Mouse (Mus musculus): ENCODE results near the gene Cdc42ep4. TPM values are rescaled to one million over a fixed set of nuclear protein-coding genes. Genes with fewer than 3 reads are reported as not detected.

Cdc42ep4 gene
- polyA plus RNA-seq, 1 experiment from 2014 or later: 59.7 TPM

DNA sequence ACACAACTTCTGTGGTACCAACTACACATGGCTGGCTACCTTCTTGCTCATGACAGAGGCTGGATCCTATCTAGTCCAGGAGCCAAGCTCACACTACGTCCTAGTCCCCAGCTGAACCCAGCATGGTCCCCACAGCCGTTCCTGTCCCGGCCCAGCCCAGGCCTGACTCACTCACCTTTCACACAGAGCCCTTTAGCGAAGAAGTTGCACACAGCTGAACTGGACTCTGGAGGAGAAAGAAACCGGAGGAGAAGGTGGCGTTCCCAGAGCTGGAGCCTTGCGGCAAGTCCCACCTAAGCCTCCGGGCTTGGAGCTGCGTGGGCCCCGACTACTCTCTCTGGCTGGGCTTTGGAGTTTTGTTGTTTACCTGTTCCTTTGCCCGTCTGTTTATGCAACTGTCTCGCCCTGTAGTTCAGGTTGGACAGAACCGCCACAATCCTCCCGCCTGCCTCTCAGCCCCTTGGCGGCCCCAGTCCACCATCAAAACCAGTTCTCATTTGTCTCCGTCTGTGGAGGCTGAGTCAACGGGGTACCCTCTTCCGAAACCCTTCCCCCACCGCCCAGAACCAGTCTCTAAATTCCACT, 43.0 kb downstream of the Cdc42ep4 start:
- H3K4me3 ChIP-seq (replicated peaks; ENCODE audit: low read length): no peak overlapping the region
- H3K9ac ChIP-seq (ENCODE audit: low read length): peak overlapping the region; percentile 35; the same call in 1 of the 2 replicates
- ATAC-seq (ENCODE audit: insufficient read depth, low FRiP score): peak; percentile 52; the same call in 1 of the 2 replicates
- 48% methylated on average over 19 of the region's 19 CpGs for WGBS
- H3K4me2 ChIP-seq (ENCODE audit: low read depth, low read length): no peak overlapping the region
- no peaks in the 10 kb centered on the region for H3K27me3 ChIP-seq (ENCODE audit: control insufficient read depth, insufficient read depth, low read length)
- H3K27ac ChIP-seq (ENCODE audit: low read length): no peak overlapping the region; the same call in 1 of the 2 replicates
- no peaks in the 10 kb centered on the region for H3K9me3 ChIP-seq (replicated peaks; ENCODE audit: control insufficient read depth, low read length)
- peaks cover 22% of the 10 kb centered on the region for H3K4me1 ChIP-seq (ENCODE audit: control insufficient read depth, insufficient read depth, low read length)
- no peaks in the 10 kb centered on the region for H3K36me3 ChIP-seq (ENCODE audit: control insufficient read depth, insufficient read depth, low read length)

- no peaks in the 10 kb centered on the region for H3K27me3 ChIP-seq (ENCODE audit: control insufficient read depth, insufficient read depth, low read length)
- H3K9me3 ChIP-seq (replicated peaks; ENCODE audit: control insufficient read depth, low read length): no peaks in the 10 kb centered on the region
- no peaks in the 10 kb centered on the region for H3K36me3 ChIP-seq (ENCODE audit: control insufficient read depth, insufficient read depth, low read length)
- peaks cover 22% of the 10 kb centered on the region for H3K4me1 ChIP-seq (ENCODE audit: control insufficient read depth, insufficient read depth, low read length)
- no peak overlapping the region for H3K27ac ChIP-seq (ENCODE audit: low read length)
- 77% methylated on average over 15 of the region's 15 CpGs for WGBS
- no peak for ATAC-seq (ENCODE audit: insufficient read depth, low FRiP score)
- no peak overlapping the region for H3K9ac ChIP-seq (ENCODE audit: low read length)
- H3K4me2 ChIP-seq (ENCODE audit: low read depth, low read length): no peak overlapping the region
- H3K4me3 ChIP-seq (replicated peaks; ENCODE audit: low read length): no peak overlapping the region
Observed at GRCm38 (mm10) chr11:113705966-113706652, 45.6 kb downstream of the Cdc42ep4 start.

- Histone ChIP-seq H3K27me3 (ENCODE audit: control insufficient read depth, insufficient read depth, low read length) (no peaks in the 10 kb centered on the region), H3K9ac (ENCODE audit: low read length) (no peak overlapping the region), H3K4me3 (replicated peaks; ENCODE audit: low read length) (no peak overlapping the region), H3K36me3 (ENCODE audit: control insufficient read depth, insufficient read depth, low read length) (no peaks in the 10 kb centered on the region), H3K4me2 (ENCODE audit: low read depth, low read length) (no peak overlapping the region), H3K9me3 (replicated peaks; ENCODE audit: control insufficient read depth, low read length) (no peaks in the 10 kb centered on the region), H3K27ac (ENCODE audit: low read length) (no peak overlapping the region), H3K4me1 (ENCODE audit: control insufficient read depth, insufficient read depth, low read length) (0 out of 2 replicates have a peak, but pooled peaks cover 4% of the 10 kb centered on the region)
- WGBS: 27% methylated on average over 5 of the region's 5 CpGs
- ATAC-seq (ENCODE audit: insufficient read depth, low FRiP score): peak; percentile 72; the same call in 1 of the 2 replicates
Observed at GRCm38 (mm10) chr11:113703758-113704157, 47.9 kb downstream of the Cdc42ep4 start.

DNA sequence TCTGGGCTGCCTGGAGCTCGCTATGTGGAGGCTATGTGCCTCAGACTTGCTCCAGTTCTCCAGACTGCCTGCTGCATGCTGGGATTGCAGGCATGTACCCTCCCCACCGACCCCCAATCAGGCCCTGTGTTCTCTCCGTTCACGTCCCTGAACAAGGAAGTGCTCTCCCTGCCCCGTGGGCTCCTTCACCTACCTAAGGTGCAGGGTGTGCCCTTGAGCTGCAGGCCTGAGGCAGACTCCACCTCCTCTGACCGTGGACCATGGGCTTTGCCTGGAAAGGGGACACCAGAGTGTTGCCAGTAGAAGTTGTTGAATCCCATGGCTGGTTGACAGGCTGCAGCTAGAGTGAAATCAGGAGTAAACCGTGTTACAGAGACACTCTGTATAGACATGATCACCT, 52.0 kb downstream of the Cdc42ep4 start:
- ATAC-seq (ENCODE audit: insufficient read depth, low FRiP score): peak; percentile 46; the same call in 1 of the 2 replicates
- WGBS: 75% methylated on average over 7 of the region's 7 CpGs

DNA sequence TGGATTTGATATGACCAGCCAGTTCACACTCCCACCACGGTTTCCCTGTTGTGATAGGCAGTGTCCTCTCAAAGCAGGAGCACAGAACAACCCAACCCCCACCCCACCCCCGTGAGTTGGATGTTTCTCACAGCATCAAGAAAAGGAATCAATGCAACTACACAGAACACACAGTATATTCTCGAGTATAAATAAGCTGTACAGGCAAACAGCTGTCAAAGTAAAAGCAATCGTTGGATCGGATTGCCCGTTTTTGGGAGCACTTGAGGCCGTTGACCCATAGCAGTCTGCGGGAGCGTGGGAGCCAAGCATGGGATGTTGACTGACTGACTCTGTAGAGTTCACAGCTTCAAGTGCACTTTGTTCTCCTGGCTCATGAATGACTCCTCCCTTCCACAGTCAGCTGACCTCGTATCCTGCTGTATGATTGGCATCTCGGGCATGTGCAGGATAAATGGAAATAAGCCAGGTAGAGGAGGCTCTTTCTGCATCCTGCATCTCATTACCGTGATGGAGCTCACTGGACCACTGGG, 53.6 kb downstream of the Cdc42ep4 start:
- H3K4me1 ChIP-seq (ENCODE audit: control insufficient read depth, insufficient read depth, low read length): no peaks in the 10 kb centered on the region
- H3K36me3 ChIP-seq (ENCODE audit: control insufficient read depth, insufficient read depth, low read length): peaks cover 10% of the 10 kb centered on the region
- no peak overlapping the region for H3K4me3 ChIP-seq (replicated peaks; ENCODE audit: low read length)
- ATAC-seq (ENCODE audit: insufficient read depth, low FRiP score): no peak
- no peak overlapping the region for H3K27ac ChIP-seq (ENCODE audit: low read length)
- H3K9ac ChIP-seq (ENCODE audit: low read length): no peak overlapping the region
- no peak overlapping the region for H3K4me2 ChIP-seq (ENCODE audit: low read depth, low read length)
- 68% methylated on average over 12 of the region's 12 CpGs for WGBS
- H3K27me3 ChIP-seq (ENCODE audit: control insufficient read depth, insufficient read depth, low read length): no peaks in the 10 kb centered on the region
- no peaks in the 10 kb centered on the region for H3K9me3 ChIP-seq (replicated peaks; ENCODE audit: control insufficient read depth, low read length)

More for the DNA sequence above, 52.0 kb downstream of the Cdc42ep4 start:
- Histone ChIP-seq H3K9ac (ENCODE audit: low read length) (no peak overlapping the region), H3K27ac (ENCODE audit: low read length) (no peak overlapping the region), H3K27me3 (ENCODE audit: control insufficient read depth, insufficient read depth, low read length) (no peaks in the 10 kb centered on the region), H3K4me3 (replicated peaks; ENCODE audit: low read length) (no peak overlapping the region), H3K4me2 (ENCODE audit: low read depth, low read length) (no peak overlapping the region), H3K9me3 (replicated peaks; ENCODE audit: control insufficient read depth, low read length) (no peaks in the 10 kb centered on the region), H3K36me3 (ENCODE audit: control insufficient read depth, insufficient read depth, low read length) (peaks cover 10% of the 10 kb centered on the region), H3K4me1 (ENCODE audit: control insufficient read depth, insufficient read depth, low read length) (no peaks in the 10 kb centered on the region)

DNA sequence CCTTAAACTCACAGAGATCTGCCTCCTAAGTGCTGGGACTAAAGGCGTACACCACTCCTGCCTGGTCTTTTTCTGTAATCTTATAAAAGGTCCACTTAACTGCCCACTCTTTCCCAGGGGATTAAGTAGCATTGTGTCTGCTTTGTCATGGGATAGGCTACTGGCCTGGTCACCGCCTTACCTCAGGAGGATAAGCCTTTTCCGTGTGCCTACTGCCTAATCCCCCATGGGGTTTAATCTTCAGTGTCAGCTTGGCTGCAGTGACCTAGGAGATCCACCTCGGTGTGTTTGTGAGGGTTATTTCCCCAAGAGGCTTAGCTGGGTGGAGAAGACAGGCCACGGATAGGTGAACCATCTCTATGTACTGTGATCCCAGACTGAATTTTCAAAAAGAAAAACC, 54.1 kb downstream of the Cdc42ep4 start:
- ATAC-seq (ENCODE audit: insufficient read depth, low FRiP score): no peak
- no peak overlapping the region for H3K9ac ChIP-seq (ENCODE audit: low read length)
- no peak overlapping the region for H3K27ac ChIP-seq (ENCODE audit: low read length)
- H3K9me3 ChIP-seq (replicated peaks; ENCODE audit: control insufficient read depth, low read length): no peaks in the 10 kb centered on the region
- peaks cover 10% of the 10 kb centered on the region for H3K36me3 ChIP-seq (ENCODE audit: control insufficient read depth, insufficient read depth, low read length)
- H3K27me3 ChIP-seq (ENCODE audit: control insufficient read depth, insufficient read depth, low read length): no peaks in the 10 kb centered on the region
- no peak overlapping the region for H3K4me3 ChIP-seq (replicated peaks; ENCODE audit: low read length)
- WGBS: 80% methylated on average over 5 of the region's 5 CpGs
- H3K4me1 ChIP-seq (ENCODE audit: control insufficient read depth, insufficient read depth, low read length): no peaks in the 10 kb centered on the region
- no peak overlapping the region for H3K4me2 ChIP-seq (ENCODE audit: low read depth, low read length)

- Histone ChIP-seq H3K27ac (ENCODE audit: low read length) (no peak overlapping the region), H3K4me3 (replicated peaks; ENCODE audit: low read length) (no peak overlapping the region), H3K27me3 (ENCODE audit: control insufficient read depth, insufficient read depth, low read length) (no peaks in the 10 kb centered on the region), H3K9ac (ENCODE audit: low read length) (no peak overlapping the region), H3K9me3 (replicated peaks; ENCODE audit: control insufficient read depth, low read length) (no peaks in the 10 kb centered on the region), H3K4me1 (ENCODE audit: control insufficient read depth, insufficient read depth, low read length) (peaks cover 6% of the 10 kb centered on the region; the same call in 1 of the 2 replicates), H3K4me2 (ENCODE audit: low read depth, low read length) (no peak overlapping the region), H3K36me3 (ENCODE audit: control insufficient read depth, insufficient read depth, low read length) (peaks cover 28% of the 10 kb centered on the region)
- WGBS: 65% methylated on average over 3 of the region's 3 CpGs
- ATAC-seq (ENCODE audit: insufficient read depth, low FRiP score): no peak
Observed at GRCm38 (mm10) chr11:113691851-113692250, 59.8 kb downstream of the Cdc42ep4 start.

- no peak overlapping the region for H3K4me2 ChIP-seq (ENCODE audit: low read depth, low read length)
- H3K36me3 ChIP-seq (ENCODE audit: control insufficient read depth, insufficient read depth, low read length): peaks cover 28% of the 10 kb centered on the region
- peak; percentile 54; the same call in 1 of the 2 replicates for ATAC-seq (ENCODE audit: insufficient read depth, low FRiP score)
Observed at GRCm38 (mm10) chr11:113691318-113691717, 60.4 kb downstream of the Cdc42ep4 start.

GRCm38 (mm10) chr11:113690506-113690905, 61.2 kb downstream of the Cdc42ep4 start:
- 85% methylated on average over 12 of the region's 12 CpGs for whole genome bisulfite sequencing
- peaks cover 26% of the 10 kb centered on the region for H3K36me3 ChIP-seq (ENCODE audit: control insufficient read depth, insufficient read depth, low read length)
- H3K27me3 ChIP-seq (ENCODE audit: control insufficient read depth, insufficient read depth, low read length): no peaks in the 10 kb centered on the region
- no peak overlapping the region for H3K4me2 ChIP-seq (ENCODE audit: low read depth, low read length)
- H3K27ac ChIP-seq (ENCODE audit: low read length): no peak overlapping the region
- no peaks in the 10 kb centered on the region for H3K9me3 ChIP-seq (replicated peaks; ENCODE audit: control insufficient read depth, low read length)
- H3K4me3 ChIP-seq (replicated peaks; ENCODE audit: low read length): no peak overlapping the region
- peaks cover 10% of the 10 kb centered on the region for H3K4me1 ChIP-seq (ENCODE audit: control insufficient read depth, insufficient read depth, low read length)
- ATAC-seq (ENCODE audit: insufficient read depth, low FRiP score): no peak
- H3K9ac ChIP-seq (ENCODE audit: low read length): no peak overlapping the region

More at GRCm38 (mm10) chr11:113691318-113691717, 60.4 kb downstream of the Cdc42ep4 start:
- Histone ChIP-seq H3K4me1 (ENCODE audit: control insufficient read depth, insufficient read depth, low read length) (peaks cover 10% of the 10 kb centered on the region), H3K4me3 (replicated peaks; ENCODE audit: low read length) (no peak overlapping the region), H3K9me3 (replicated peaks; ENCODE audit: control insufficient read depth, low read length) (no peaks in the 10 kb centered on the region), H3K9ac (ENCODE audit: low read length) (no peak overlapping the region), H3K27me3 (ENCODE audit: control insufficient read depth, insufficient read depth, low read length) (no peaks in the 10 kb centered on the region), H3K27ac (ENCODE audit: low read length) (0 out of 2 replicates have a peak overlapping the region, but pooled peaks have one; percentile 20)
- WGBS: 82% methylated on average over 5 of the region's 5 CpGs
